Mouse (Mus musculus) small intestine, adult 2 months (tissue): ENCODE data around the gene Afdn. TPM values are rescaled to one million over a fixed set of nuclear protein-coding genes. Genes with fewer than 3 reads are reported as not detected.

Source experiments
- H3K27ac ChIP-seq: fragments of 200-500 bp; 2 replicates; pipeline ENCODE4 v1.5.1; 2012; ENCODE audit warnings: low read depth, low read length, control low read depth, inconsistent platforms; ENCODE audit not compliant: insufficient read depth
- H3K27me3 ChIP-seq: fragments of 200-500 bp; 2 replicates; pipeline ENCODE4 v1.6.1; 2012; ENCODE audit warnings: mild to moderate bottlenecking, moderate library complexity, low read length, inconsistent platforms; ENCODE audit not compliant: control insufficient read depth, insufficient read depth
- H3K36me3 ChIP-seq: fragments of 200-500 bp; 2 replicates; pipeline ENCODE4 v1.6.1; 2012; ENCODE audit warnings: mild to moderate bottlenecking, low read length, control low read depth, inconsistent platforms; ENCODE audit not compliant: control insufficient read depth, insufficient read depth
- H3K4me1 ChIP-seq: fragments of 200-500 bp; 2 replicates; pipeline ENCODE4 v1.6.1; 2012; ENCODE audit warnings: low read length, inconsistent platforms, mixed read lengths; ENCODE audit not compliant: control insufficient read depth, insufficient read depth, insufficient read length
- H3K4me3 ChIP-seq: fragments of 200-500 bp; 2 replicates; pipeline ENCODE4 v1.5.1; 2012; ENCODE audit warnings: low read depth, mild to moderate bottlenecking, control low read depth, inconsistent platforms, low read length, moderate library complexity
- CTCF ChIP-seq: fragments of 200-500 bp; IDR thresholded peaks from 2 replicates; pipeline ENCODE4 v1.5.1; 2012; ENCODE audit warnings: low read depth, mild to moderate bottlenecking, control low read depth, inconsistent platforms, low read length, moderate library complexity, mixed read lengths; ENCODE audit not compliant: insufficient replicate concordance, insufficient read length; ENCODE audit errors: extremely low read depth
- POLR2A ChIP-seq: fragments of 200-500 bp; IDR thresholded peaks from 2 replicates; pipeline ENCODE4 v1.6.1; 2012; ENCODE audit warnings: low read depth, mild to moderate bottlenecking, control low read depth, inconsistent platforms, low read length, moderate library complexity
- WGBS: fragments of 180-500 bp; shearing (Covaris S2); methylation state at CpG from one replicate; pipeline ENCODE4 v1.1.7; 2018; 5-methylcytosine and 5-hydroxymethylcytosine counted together
- polyA plus RNA-seq: library from polyadenylated mRNA; depleted of rRNA; stranded (reverse); fragments of >200 nt; gene quantifications from 2 replicates; pipeline ENCODE4 v1.2.3, GENCODE M21; 2012; rRNA removed

The Afdn gene
- 14.6 and 41.9 TPM in 2 replicates for polyA plus RNA-seq

DNA sequence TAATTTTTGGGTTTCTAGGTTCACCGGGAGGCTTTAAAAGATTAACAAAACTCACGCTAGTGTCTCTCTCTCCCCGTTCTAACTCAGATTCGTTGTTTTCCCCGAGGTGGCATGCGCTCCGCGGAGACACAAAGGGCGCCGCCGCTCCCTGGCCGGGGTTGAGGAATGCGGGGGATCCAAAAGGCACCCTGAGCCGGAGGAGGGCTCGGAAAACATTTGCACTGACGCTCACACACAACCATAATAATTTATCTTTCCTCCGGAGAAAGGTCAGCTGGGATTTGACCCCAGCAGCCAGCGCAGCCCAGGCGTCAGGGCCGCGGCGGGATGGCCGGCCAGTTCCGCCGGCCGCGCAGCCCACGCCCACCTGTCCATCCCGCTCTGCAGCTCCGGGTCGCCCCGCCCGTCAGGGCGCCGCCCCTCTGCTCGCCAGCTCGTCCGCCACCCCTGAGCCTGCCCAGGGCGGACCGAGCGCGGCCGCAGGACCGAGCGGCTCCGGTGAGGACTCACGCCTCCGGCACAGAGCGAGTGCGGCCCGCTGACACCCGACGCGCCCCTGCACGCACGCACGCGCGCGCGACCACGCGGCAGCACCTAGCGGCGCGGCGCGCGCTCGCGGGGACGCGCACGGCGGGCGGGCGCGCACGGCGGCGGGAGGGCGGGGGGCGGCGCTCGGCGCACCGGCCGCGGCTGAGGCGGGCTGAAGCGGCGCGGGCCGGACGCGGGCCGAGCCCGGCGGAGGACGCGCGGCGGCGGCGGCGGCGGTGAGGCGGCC lies at the start of gene Afdn:
TSS of gene Afdn (plus strand) at position 687 of the 775 bp plus-strand sequence.
- Histone ChIP-seq H3K4me1 (peaks cover 7% of the 10 kb centered on the region), H3K4me3 (peak within 1 kb of the TSS; percentile 98), H3K27me3 (no peaks in the 10 kb centered on the region), H3K27ac (peak within 1 kb of the TSS; percentile 77), H3K36me3 (no peaks in the 10 kb centered on the region)
- WGBS, result 13% methylated on average over 108 of the region's 108 CpGs
- TF ChIP-seq CTCF, result no peak
- peak; percentile 51 for TF ChIP-seq POLR2A

DNA sequence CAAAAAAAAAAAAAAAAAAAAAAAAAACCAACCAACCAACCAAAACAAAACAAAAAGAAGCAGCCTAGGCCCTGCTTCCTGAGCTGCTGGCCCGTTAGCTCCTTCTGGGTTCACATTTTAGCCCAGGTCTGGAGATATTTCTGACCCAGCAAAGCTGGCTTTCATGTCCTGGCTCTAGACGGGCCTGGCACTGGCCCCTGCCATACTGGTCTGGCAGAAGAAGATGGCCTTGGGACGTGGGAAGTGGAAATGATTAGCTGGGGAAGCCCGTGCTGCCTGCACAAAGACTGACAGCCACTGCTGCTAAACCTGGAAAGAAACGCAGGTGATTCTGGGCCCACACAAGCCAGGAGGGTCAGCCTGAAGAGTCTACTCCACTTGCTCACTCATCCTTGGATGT lies 49.2 kb upstream of the Afdn start:
- Histone ChIP-seq H3K36me3 (no peaks in the 10 kb centered on the region), H3K27ac (no peak overlapping the region), H3K4me1 (no peaks in the 10 kb centered on the region), H3K4me3 (no peak overlapping the region), H3K27me3 (no peaks in the 10 kb centered on the region)
- TF ChIP-seq CTCF (no peak), POLR2A (no peak)
- WGBS, result 73% methylated on average over 5 of the region's 5 CpGs

DNA sequence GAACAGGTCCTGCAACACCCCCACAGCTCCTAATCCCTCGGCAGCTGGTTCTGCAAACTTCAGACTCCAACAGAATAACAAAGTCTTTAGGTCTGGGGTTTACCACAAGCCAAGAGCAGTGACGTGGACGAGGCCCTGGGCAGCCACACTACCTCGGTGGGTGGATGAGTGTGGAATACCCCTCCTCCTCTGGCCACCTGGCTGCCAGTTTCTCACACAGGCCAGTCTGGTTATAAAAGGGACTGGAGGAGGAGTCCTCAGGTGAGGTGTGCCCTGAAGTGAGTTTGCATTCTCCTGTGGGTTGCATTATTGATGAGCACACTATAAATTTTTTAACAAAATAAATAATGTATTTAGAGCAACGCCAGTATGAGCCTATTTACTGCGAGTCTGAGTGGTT lies 48.2 kb upstream of the Afdn start:
- H3K36me3 ChIP-seq, result no peaks in the 10 kb centered on the region
- H3K4me1 ChIP-seq, result no peaks in the 10 kb centered on the region
- H3K27ac ChIP-seq, result no peak overlapping the region
- H3K4me3 ChIP-seq, result no peak overlapping the region
- TF ChIP-seq CTCF, result no peak
- TF ChIP-seq POLR2A, result no peak
- no peaks in the 10 kb centered on the region for H3K27me3 ChIP-seq
- WGBS, result 74% methylated on average over 6 of the region's 6 CpGs

DNA sequence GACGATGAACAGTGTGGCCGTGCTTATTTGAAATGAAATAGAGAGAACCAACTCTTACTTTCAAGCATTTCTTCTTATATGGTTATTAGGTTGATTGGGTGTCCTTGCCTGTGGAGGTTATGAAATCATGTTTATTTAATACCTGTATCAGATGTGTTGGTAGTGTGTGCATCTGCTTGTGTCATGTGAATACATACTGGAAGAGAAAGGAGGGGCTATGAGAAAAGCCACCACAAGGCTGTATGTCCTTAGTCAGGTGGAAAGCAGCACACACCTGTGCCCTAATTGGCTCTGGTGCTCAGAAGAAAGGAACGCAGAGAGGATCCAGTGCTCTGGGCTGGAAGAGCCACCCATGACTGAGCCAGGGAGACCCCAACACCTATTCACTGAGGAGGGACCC lies 47.8 kb upstream of the Afdn start:
- 93% methylated on average over 3 of the region's 3 CpGs for WGBS
- TF ChIP-seq CTCF (no peak), POLR2A (no peak)
- Histone ChIP-seq H3K4me1 (no peaks in the 10 kb centered on the region), H3K36me3 (no peaks in the 10 kb centered on the region), H3K27me3 (no peaks in the 10 kb centered on the region), H3K27ac (no peak overlapping the region), H3K4me3 (no peak overlapping the region)

DNA sequence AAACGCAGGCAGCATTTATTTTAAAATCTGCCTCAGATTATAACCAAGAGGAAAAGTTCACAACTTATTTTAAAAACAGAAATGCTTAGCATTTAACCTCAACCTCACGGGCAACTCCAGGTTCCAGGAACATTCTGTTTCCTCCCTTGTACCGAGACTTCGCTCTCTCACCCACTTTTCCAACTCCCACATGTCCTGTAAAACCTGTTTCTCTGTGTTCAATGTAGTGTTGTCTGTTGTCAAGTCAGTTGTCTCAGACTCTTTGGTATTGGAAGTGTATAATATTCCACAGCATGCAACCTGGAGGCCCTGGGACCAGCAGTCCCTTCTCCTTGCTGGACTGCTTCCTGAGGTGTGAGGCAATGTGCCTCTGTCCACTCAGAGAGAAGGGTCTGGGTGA lies 46.2 kb upstream of the Afdn start:
- Histone ChIP-seq H3K27me3 (no peaks in the 10 kb centered on the region), H3K4me3 (no peak overlapping the region), H3K27ac (no peak overlapping the region), H3K4me1 (no peaks in the 10 kb centered on the region), H3K36me3 (no peaks in the 10 kb centered on the region)
- 91% methylated on average over 4 of the region's 4 CpGs for WGBS
- TF ChIP-seq CTCF (no peak), POLR2A (no peak)

DNA sequence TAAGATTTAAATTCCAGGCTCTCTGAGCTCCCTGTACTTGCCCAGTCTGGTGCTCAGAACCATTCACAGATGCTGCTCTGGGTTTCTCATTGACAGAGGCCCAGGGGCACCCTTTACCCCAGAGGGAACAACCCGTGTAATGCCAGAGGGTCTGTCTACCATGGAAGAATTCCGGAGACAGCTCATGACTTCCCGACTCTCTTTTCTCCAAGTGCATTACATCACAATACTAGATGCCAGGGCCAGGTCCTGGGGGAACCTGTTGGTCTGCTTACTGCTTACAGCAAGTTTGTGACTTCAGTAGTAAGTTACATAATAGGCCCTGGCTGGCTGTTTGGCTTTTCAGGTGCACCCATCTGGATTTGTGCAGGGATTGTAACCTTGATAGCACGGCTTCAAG lies 45.7 kb upstream of the Afdn start:
- 63% methylated on average over 4 of the region's 4 CpGs for WGBS
- no peaks in the 10 kb centered on the region for H3K27me3 ChIP-seq
- H3K36me3 ChIP-seq, result no peaks in the 10 kb centered on the region
- no peaks in the 10 kb centered on the region for H3K4me1 ChIP-seq
- H3K4me3 ChIP-seq, result no peak overlapping the region
- H3K27ac ChIP-seq, result no peak overlapping the region
- TF ChIP-seq CTCF (no peak), POLR2A (no peak)

DNA sequence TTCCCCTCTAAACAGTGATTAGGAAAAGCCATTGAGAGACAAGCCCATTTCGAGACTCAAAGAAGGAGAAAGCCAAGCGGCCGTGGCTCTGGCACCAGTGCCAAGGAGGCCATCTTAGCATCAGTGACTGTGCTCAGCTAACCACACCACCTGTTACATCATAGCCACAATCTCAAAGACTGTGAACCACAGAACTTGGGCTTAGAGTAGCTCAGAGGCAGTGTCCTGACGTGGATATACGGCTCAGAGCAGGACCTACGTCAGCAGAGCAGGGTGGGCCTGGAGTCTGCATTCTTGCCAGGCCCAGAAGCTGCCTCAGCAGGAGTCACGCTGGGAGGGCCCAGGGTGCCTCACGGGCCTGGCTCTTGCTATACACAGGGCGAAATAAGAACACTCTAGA lies 44.8 kb upstream of the Afdn start:
- Histone ChIP-seq H3K27ac (no peak overlapping the region), H3K36me3 (no peaks in the 10 kb centered on the region), H3K4me3 (no peak overlapping the region), H3K4me1 (no peaks in the 10 kb centered on the region), H3K27me3 (no peaks in the 10 kb centered on the region)
- WGBS, result 84% methylated on average over 9 of the region's 9 CpGs
- no peak for TF ChIP-seq CTCF
- no peak for TF ChIP-seq POLR2A
